Mouse (Mus musculus) megakaryocyte, embryonic 14.5 days (primary cell): ENCODE measurements around the gene Nap1l4.

Source experiments
- FLI1 ChIP-seq: IDR thresholded peaks from 2 replicates; pipeline ENCODE4 v1.6.1; 2012; ENCODE audit warnings: low read length, inconsistent platforms, mixed read lengths
- GATA1 ChIP-seq: IDR thresholded peaks from 3 replicates; pipeline ENCODE4 v1.6.1; 2012; ENCODE audit warnings: mixed read lengths, low read length, inconsistent platforms, borderline replicate concordance

GRCm38 (mm10) chr7:143533284-143533683 is 15.6 kb downstream of the Nap1l4 start:
- no peak for TF ChIP-seq GATA1
- TF ChIP-seq FLI1 = no peak
